Mouse (Mus musculus) midbrain, postnatal 0 days (tissue): ENCODE measurements around the gene Npas3. TPM values are rescaled to one million over a fixed set of nuclear protein-coding genes. Genes with fewer than 3 reads are reported as not detected.

Source experiments
- ATAC-seq: fragments of 200-750 bp; cut with Nextera tagmentation; 2 replicates; pipeline ENCODE4 v1.8.0; 2017; ENCODE audit warnings: moderate number of reproducible peaks, mild to moderate bottlenecking, moderate TSS enrichment, moderate library complexity; ENCODE audit not compliant: low FRiP score
- DNase-seq: peaks from one replicate; pipeline ENCODE4 v3.0.0-alpha.2; 2015; ENCODE audit warnings: low spot score
- H3K27ac ChIP-seq: fragments of 300-500 bp; sonication (generic); 2 replicates; pipeline ENCODE4 v1.5.1; 2014; ENCODE audit warnings: low read depth, mild to moderate bottlenecking, low read length, mixed read lengths
- H3K27me3 ChIP-seq: fragments of 300-500 bp; sonication (generic); 2 replicates; pipeline ENCODE4 v1.6.1; 2014; ENCODE audit warnings: low read length, control low read depth, mixed read lengths; ENCODE audit not compliant: insufficient read depth
- H3K36me3 ChIP-seq: fragments of 300-500 bp; sonication (generic); 2 replicates; pipeline ENCODE4 v1.6.1; 2014; ENCODE audit warnings: low read length, control low read depth, mixed read lengths; ENCODE audit not compliant: insufficient read depth
- H3K4me1 ChIP-seq: fragments of 300-500 bp; sonication (generic); 2 replicates; pipeline ENCODE4 v1.6.1; 2014; ENCODE audit warnings: mild to moderate bottlenecking, control low read depth, antibody characterized with exemption, low read length, mixed read lengths; ENCODE audit not compliant: insufficient read depth
- H3K4me2 ChIP-seq: fragments of 300-500 bp; sonication (generic); 2 replicates; pipeline ENCODE4 v1.6.1; 2014; ENCODE audit warnings: low read depth, mild to moderate bottlenecking, low read length, mixed read lengths; ENCODE audit not compliant: poor library complexity, severe bottlenecking
- H3K4me3 ChIP-seq: fragments of 300-500 bp; sonication (generic); 2 replicates; pipeline ENCODE4 v1.5.1; 2014; ENCODE audit warnings: low read depth, mild to moderate bottlenecking, low read length, moderate library complexity
- H3K9ac ChIP-seq: fragments of 300-500 bp; sonication (generic); replicated peaks from 2 replicates; pipeline ENCODE4 v1.6.1; 2014; ENCODE audit warnings: mild to moderate bottlenecking, low read length, moderate library complexity, mixed read lengths; ENCODE audit not compliant: poor library complexity, severe bottlenecking
- H3K9me3 ChIP-seq: fragments of 300-500 bp; sonication (generic); 2 replicates; pipeline ENCODE4 v1.6.1; 2016; ENCODE audit warnings: low read length, control low read depth
- CTCF ChIP-seq: IDR thresholded peaks from 2 replicates; pipeline ENCODE4 v1.5.1; 2016; ENCODE audit warnings: antibody characterized with exemption, mild to moderate bottlenecking
- WGBS: fragments of 180-500 bp; shearing (Covaris S2); extraction: QIAGEN DNeasy Blood & Tissue Kit; methylation state at CpG from one replicate; pipeline ENCODE4 v1.1.7; 2014; 5-methylcytosine and 5-hydroxymethylcytosine counted together
- polyA plus RNA-seq: library from polyadenylated mRNA; unstranded; fragments of >200 nt; fragmentation: Nextera tagmentation; extraction: Ambion mirVana; gene quantifications from 2 replicates; pipeline ENCODE4 v1.2.1, GENCODE M21; 2015
- total RNA-seq: library from RNA; depleted of rRNA; stranded (reverse); fragments of >200 nt; gene quantifications from 2 replicates; pipeline ENCODE4 v1.2.3, GENCODE M21; 2014

The Npas3 gene
- total and polyA plus RNA-seq, 2 experiments from 2014 or later = 34.2 to 53.8 TPM

DNA sequence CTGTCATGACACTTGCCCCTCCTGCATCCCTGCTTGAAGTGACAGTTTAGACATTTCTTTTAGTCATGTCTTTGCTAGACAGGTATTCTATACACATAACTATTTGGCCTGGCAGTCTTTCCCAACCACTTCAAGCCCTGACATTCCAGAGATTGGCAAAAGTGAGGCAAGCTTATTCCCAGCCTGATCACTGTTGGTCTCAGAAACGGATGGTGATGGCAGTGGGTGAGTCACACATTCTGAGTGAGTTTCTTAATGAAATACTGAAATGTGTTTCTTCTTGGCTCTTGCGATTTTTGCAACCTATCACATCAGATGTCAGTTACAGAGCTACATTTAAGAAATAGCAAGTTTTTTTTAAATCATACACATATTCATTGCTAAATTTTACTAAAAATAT, 175.2 kb downstream of the Npas3 start:
- ATAC-seq (no peak), DNase-seq (no peak)
- TF ChIP-seq CTCF = no peak
- Histone ChIP-seq H3K27me3 (no peaks in the 10 kb centered on the region), H3K4me2 (no peak overlapping the region), H3K36me3 (no peaks in the 10 kb centered on the region), H3K9me3 (no peaks in the 10 kb centered on the region), H3K27ac (no peak overlapping the region), H3K4me3 (no peak overlapping the region), H3K9ac (no peak overlapping the region), H3K4me1 (no peaks in the 10 kb centered on the region)
- 69% methylated on average over 2 of the region's 2 CpGs for WGBS

DNA sequence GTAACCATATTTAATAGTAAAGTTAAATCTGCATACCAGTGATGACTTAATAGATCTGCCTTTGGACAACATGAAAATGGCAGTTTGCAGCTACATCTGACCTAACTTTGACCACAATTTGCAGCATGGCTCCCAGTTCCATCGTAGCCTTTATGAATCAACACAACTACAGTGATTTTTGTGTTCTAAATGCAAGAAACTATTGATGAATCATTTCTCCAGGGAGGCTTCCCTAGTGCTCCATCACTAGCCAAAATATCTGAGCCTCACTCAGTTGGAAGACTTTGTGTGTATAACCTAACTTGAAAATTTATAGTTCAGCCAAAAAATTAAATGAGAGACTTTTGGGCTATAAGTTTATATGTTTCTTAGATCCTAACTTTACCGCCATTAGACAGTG, 177.5 kb downstream of the Npas3 start:
- no peaks in the 10 kb centered on the region for H3K27me3 ChIP-seq
- H3K4me3 ChIP-seq = no peak overlapping the region
- H3K27ac ChIP-seq = no peak overlapping the region
- no peak for DNase-seq
- TF ChIP-seq CTCF = no peak
- H3K4me2 ChIP-seq = no peak overlapping the region
- ATAC-seq = no peak
- H3K4me1 ChIP-seq = no peaks in the 10 kb centered on the region
- no peaks in the 10 kb centered on the region for H3K36me3 ChIP-seq
- no peaks in the 10 kb centered on the region for H3K9me3 ChIP-seq
- WGBS = 98% methylated on average over 2 of the region's 2 CpGs
- H3K9ac ChIP-seq = no peak overlapping the region

DNA sequence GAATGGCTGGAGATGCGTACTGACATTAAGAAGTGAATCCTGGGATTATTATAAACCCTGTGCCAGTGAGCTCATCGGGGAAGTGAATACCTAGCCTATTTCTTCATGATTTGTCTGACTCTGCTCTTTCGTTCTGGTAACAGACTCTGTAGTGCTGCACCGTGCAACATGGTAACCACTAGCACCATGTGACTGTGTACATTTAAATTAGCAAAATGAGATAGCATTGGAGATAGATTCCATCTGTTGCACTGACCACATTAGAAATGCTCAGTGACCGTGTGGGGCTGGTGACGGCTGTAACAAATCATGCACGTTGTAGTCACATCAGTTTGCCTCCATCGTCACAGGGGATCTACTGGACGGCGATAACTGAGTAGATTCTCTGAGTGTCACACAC, 178.7 kb downstream of the Npas3 start:
- no peak overlapping the region for H3K9ac ChIP-seq
- WGBS = 66% methylated on average over 10 of the region's 10 CpGs
- H3K4me2 ChIP-seq = no peak overlapping the region
- no peak overlapping the region for H3K27ac ChIP-seq
- no peak for TF ChIP-seq CTCF
- H3K36me3 ChIP-seq = no peaks in the 10 kb centered on the region
- H3K9me3 ChIP-seq = no peaks in the 10 kb centered on the region
- H3K4me3 ChIP-seq = no peak overlapping the region
- no peaks in the 10 kb centered on the region for H3K4me1 ChIP-seq
- ATAC-seq = no peak
- DNase-seq = no peak
- no peaks in the 10 kb centered on the region for H3K27me3 ChIP-seq

DNA sequence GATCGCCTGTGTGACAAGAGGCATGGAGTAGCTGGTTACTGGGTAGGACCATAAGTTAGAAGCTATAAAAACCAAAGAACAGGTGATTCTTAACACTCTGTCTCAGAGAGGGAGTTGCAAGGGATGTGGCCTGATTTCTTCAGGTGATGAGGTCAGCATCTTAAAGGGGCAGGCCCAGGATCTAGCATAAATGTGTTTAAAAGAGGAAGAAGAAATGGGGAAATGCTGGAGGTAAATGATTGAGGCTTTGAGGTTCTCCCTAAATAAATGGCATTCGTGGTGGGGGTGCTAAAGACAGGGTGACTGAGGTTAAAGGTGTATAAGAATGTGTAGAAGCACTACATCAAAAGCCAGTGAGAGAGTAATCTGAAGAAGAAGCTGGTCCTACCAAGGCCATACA, 193.6 kb downstream of the Npas3 start:
- no peaks in the 10 kb centered on the region for H3K4me1 ChIP-seq
- no peak overlapping the region for H3K9ac ChIP-seq
- no peak overlapping the region for H3K4me3 ChIP-seq
- H3K27me3 ChIP-seq = no peaks in the 10 kb centered on the region
- ATAC-seq (no peak), DNase-seq (no peak)
- H3K4me2 ChIP-seq = no peak overlapping the region
- H3K36me3 ChIP-seq = no peaks in the 10 kb centered on the region
- no peak for TF ChIP-seq CTCF
- no peaks in the 10 kb centered on the region for H3K9me3 ChIP-seq
- H3K27ac ChIP-seq = no peak overlapping the region
- WGBS = 94% methylated on average over 2 of the region's 2 CpGs

DNA sequence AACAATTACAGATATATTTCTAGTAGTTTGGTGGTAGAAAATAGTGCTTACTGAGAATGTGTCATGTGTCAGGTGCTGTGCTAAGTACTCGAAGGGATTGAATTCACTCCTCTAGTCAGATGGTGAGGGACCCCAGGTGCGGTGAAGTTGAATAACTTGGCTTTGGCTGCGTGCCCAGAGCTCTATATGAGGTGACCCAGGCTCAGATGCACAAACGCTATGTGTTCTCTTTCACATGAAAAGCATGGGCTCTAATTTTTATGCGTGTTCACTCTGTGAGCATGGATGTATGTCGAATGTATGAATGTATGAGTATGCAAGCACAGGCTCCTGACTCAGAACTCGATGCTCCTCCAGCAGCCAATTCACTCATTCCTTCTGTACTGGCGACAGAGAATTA, 199.0 kb downstream of the Npas3 start:
- no peak overlapping the region for H3K27ac ChIP-seq
- ATAC-seq (no peak), DNase-seq (peak; percentile 71)
- no peak for TF ChIP-seq CTCF
- 23% methylated on average over 8 of the region's 8 CpGs for WGBS
- H3K9me3 ChIP-seq = no peaks in the 10 kb centered on the region
- H3K36me3 ChIP-seq = no peaks in the 10 kb centered on the region
- no peaks in the 10 kb centered on the region for H3K27me3 ChIP-seq
- H3K9ac ChIP-seq = no peak overlapping the region
- H3K4me1 ChIP-seq = no peaks in the 10 kb centered on the region
- no peak overlapping the region for H3K4me2 ChIP-seq
- no peak overlapping the region for H3K4me3 ChIP-seq

DNA sequence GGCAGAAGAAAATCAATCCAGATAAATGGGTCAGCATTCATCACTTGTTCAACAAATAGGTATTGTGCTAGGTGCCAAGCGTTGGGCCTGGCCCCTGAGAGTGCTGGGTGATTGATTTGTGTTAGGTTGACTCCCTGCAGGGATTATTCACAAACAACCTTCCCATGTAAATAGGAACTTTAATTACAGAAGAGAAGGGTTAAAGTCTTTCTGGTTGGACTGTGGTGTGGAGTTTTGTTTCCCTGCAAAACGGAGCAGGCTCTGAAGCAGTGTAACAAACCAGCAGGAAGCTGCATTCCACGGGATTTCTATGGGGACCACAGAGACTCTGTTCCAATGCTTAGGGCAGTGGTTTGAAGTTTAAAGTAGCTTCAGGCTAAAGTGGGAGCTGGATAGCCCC, 199.6 kb downstream of the Npas3 start:
- DNase-seq (peak; percentile 59), ATAC-seq (no peak)
- no peaks in the 10 kb centered on the region for H3K27me3 ChIP-seq
- WGBS = 22% methylated on average over 3 of the region's 3 CpGs
- H3K36me3 ChIP-seq = no peaks in the 10 kb centered on the region
- no peak overlapping the region for H3K4me2 ChIP-seq
- no peak overlapping the region for H3K27ac ChIP-seq
- no peak overlapping the region for H3K9ac ChIP-seq
- no peaks in the 10 kb centered on the region for H3K4me1 ChIP-seq
- H3K4me3 ChIP-seq = no peak overlapping the region
- no peaks in the 10 kb centered on the region for H3K9me3 ChIP-seq
- TF ChIP-seq CTCF = no peak

DNA sequence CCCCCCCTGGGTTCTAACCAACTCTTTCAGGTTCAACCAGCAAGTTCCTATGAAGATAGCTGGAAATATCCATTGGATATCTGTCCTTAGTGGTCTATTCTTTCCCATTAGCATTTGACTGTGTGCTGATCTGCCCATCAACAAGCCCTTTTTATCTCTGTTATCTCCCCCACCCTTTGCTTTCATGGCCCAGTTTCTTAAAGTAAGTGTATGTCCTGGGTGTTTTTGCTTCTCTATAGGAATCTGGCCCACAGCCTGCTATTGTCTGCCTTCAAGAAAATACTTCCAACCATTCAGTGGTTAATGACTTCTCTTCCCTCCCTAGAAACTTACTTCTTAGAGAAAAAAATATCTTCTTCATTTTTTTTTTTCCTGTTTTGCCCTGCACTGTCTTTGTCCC, 219.1 kb downstream of the Npas3 start:
- H3K27me3 ChIP-seq = no peaks in the 10 kb centered on the region
- TF ChIP-seq CTCF = no peak
- ATAC-seq = no peak

More for the DNA sequence above, 219.1 kb downstream of the Npas3 start:
- no peak overlapping the region for H3K4me3 ChIP-seq
- no peak for DNase-seq
- no peaks in the 10 kb centered on the region for H3K36me3 ChIP-seq
- no peak overlapping the region for H3K27ac ChIP-seq
- H3K9ac ChIP-seq = no peak overlapping the region
- H3K4me2 ChIP-seq = no peak overlapping the region
- H3K9me3 ChIP-seq = no peaks in the 10 kb centered on the region
- H3K4me1 ChIP-seq = no peaks in the 10 kb centered on the region
